Mouse (Mus musculus): ENCODE data around the gene Arpc2. TPM values are rescaled to one million over a fixed set of nuclear protein-coding genes. Genes with fewer than 3 reads are reported as not detected.
A peak's percentile ranks its signal among the peaks of the same experiment; 100 is the strongest.

Arpc2 gene
- total RNA-seq, 2 experiments from 2014 or later, result 259 to 262 TPM

DNA sequence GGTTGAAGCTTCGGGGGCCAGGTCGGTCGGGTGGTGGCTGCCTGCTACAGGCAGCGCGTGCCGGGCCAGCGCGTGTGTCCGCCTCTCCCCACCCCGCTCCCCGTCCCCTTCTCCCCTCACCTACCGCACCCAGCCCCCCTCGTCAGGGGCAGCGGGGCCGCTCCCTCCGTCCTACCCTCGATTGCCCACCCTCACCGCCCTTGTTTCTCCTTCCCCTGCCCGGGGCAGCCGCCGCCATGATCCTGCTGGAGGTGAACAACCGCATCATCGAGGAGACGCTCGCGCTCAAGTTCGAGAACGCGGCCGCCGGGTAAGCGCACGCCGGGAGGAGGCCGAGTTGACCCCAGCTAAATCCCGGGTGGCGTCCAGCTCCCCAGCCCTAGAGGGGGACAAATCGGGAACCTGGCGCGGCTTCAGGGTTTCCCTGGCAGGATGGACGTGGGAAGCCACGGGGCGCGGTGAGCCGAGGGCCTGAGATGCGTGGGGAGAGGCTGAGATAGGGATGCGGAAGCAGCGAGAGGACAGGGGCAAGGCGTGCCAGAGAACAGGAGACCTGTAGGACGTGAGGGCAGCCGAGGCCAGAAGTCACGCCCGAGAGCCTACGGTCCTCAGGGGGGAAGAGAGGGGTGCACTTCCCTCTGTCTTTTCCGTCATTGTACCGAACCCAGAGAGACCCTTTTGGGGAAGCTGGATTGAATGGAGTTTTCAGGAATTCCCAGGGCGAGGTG lies 870 bp downstream of the Arpc2 start:
- peak; percentile 31 to 48 for DNase-seq (ENCODE audit: low spot score in 2 of 2)
- intact Hi-C loops (cut with DNase I), result loop anchor here (2.0 kb wide), 1 partner anchor 48 kb away; the partner anchor contains the start of genes Aamp and Pnkd

DNA sequence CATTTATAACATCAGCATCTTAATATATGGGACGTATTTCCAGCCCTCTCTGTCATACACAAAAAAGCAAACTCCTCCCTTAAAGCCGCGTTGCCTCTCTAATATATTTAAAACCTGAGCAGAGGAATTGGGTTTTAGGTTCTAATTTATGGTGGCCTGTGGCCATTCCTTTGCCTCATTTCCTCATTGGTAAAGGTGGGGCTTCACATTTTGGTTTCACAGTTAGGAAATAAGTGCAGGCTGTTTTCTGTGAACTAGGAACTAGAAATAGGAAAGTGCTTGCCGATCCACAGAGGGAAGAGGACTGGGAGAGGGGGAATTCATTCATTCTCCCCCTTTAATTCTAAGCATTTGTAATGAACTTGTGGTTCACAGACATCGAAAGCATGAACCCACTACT lies 1.8 kb downstream of the Arpc2 start:
- intact Hi-C loops (cut with DNase I), result loop anchor here (2.0 kb wide), 1 partner anchor 47 kb away; the partner anchor contains the start of genes Aamp and Pnkd
- DNase-seq (ENCODE audit: low spot score in 2 of 2), result no peak

DNA sequence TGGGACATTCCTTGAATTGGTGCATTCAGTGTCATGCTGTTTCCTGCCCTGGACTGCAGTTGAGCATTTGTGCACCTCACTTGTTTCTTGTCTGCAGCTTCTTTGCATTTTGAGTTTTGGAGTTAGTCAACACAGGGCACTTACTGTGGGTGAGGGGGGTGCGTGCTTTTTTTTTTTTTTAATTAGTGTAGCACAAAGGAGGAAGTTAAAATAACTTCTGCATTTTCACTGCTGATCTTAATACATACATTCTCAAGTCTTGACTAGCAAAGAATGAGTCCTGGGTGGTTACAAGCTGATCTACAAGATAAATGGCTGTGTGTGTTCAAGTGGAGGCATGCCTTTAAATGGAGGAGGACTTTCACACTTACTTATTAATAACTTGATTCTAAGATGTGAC lies 2.3 kb downstream of the Arpc2 start:
- intact Hi-C loops (cut with DNase I), result no loop called here

DNA sequence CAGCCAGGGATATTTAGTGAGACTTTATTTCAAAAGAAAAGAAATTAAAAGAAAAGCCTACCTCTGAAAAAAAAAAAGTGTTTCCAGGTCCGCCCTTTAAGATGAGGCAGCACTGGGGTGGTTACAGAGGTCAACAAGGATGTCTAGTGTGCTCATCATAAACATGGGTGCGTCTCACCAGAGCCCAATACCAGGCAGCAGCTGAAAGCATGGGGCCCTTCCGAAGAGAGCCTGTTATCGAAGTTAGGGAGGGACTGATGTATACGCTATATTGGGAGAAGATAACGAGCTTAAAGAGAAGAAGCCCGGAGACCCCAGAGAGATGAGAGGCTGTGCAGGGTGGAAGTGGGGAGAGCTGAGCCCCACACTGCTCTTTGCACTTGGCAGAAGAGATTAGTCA lies 3.3 kb downstream of the Arpc2 start:
- intact Hi-C loops (cut with DNase I), result no loop called here
- DNase-seq (ENCODE audit: low spot score in 2 of 2), result no peak

More for the DNA sequence above, 2.3 kb downstream of the Arpc2 start:
- DNase-seq (ENCODE audit: low spot score in 2 of 2), result no peak

DNA sequence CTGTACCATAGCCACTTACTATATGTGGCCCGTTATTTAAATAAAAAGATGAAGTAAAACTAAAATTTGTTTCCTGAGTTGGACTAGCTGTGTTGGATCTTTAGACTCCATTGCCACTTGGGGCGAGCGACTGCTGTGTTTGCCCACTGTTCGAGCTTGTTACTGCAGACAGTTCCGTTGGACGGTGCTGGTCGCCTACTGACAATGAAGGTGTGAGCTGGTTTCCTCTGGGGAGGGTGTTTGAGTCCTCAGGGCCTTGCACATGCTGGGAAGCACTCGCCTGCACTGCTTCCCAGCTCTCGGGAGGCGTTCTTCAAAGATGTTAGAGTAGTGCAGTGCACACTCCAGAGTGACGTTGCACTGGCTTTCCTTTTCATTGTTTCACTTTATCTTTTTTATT lies 3.7 kb downstream of the Arpc2 start:
- intact Hi-C loops (cut with DNase I), result loop anchor here (5.0 kb wide), 1 partner anchor 32 kb away; no protein-coding TSS in a partner anchor

DNA sequence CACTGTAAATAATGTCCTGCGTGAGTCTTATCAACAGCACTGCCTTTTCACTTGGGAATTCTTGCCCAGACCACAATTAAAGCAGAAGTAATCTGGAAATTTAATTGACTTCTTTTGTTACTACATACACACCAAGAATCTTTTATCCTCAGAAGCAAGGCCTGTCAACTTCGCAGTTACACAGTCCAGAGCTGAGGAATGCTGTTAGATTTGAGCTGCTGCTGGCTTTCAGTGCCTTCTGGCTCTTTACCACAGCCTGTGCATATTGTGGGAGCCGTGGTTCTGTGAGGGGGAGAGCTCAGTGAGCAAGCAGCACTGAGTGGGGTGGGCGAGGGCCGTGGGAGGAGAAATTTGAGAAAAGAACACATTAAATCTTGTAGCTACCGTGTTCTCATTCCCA lies 4.4 kb downstream of the Arpc2 start:
- intact Hi-C loops (cut with DNase I), result loop anchor here (5.0 kb wide), 1 partner anchor 33 kb away; no protein-coding TSS in a partner anchor
- DNase-seq (ENCODE audit: low spot score in 2 of 2), result peak; percentile 83 to 85

More for the DNA sequence above, 3.7 kb downstream of the Arpc2 start:
- peak; percentile 47 to 51 for DNase-seq (ENCODE audit: low spot score in 2 of 2)

DNA sequence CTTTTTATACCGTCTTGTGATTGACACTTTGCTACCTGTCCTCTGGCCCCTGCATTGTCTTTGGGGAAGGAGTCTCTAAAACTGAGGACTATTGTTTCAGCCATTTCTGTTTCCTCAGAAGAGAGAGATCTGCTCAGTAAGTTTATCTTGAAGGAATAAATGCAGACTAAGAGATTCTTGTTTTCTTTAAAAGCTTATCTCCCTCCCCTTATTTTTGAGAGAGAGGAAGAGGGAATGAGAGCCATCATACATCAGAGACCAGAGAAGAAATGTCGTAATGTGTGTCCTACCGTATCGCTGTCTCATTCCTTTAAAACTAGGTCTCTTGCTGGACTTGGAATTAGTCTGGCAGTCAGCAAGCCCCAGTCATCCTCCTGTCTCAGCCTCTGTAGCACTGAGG lies 4.9 kb downstream of the Arpc2 start:
- intact Hi-C loops (cut with DNase I), result loop anchor here (5.0 kb wide), 1 partner anchor 34 kb away; no protein-coding TSS in a partner anchor
- DNase-seq (ENCODE audit: low spot score in 2 of 2), result no peak

DNA sequence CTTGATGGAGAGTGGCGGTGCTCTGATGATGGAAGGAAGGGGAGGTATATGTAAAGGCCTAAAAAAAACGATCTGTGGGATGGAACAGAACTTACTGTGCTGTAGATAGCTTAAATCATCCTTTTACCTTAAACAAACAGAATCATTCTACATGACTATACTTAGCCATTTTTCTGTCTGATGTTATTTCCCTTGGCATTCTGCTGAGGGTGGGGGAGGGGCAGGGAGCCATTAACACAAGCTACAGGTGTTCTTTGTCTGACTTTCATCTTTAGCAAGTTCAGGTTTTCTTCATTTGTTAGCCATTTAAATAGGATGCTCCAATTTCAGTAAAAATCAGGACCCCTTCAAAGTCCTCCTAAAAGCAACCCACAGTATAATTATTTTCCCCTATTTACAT lies 9.6 kb downstream of the Arpc2 start:
- DNase-seq (ENCODE audit: low spot score in 2 of 2), result no peak
- intact Hi-C loops (cut with DNase I), result no loop called here

DNA sequence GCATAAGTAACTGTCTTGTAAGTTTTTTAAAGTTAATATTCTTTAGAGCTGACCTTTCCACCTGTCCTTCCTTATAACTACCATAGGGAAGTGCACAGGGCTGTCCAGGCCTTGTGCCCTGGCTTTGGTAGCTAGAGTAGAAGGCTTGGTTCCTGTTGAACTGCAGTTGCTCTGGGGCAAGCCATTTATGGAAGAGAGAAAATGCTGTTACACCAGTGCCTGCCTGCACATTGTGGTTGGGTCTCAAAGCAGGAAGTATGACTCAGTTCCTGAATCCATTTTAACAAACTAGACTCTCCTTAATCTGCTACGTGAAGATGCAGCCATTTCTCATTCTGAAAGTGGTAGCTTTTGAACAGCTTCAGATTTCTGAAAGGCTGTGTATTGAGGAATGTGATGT lies 12.9 kb downstream of the Arpc2 start:
- intact Hi-C loops (cut with DNase I), result no loop called here
- DNase-seq (ENCODE audit: low spot score in 2 of 2), result no peak

DNA sequence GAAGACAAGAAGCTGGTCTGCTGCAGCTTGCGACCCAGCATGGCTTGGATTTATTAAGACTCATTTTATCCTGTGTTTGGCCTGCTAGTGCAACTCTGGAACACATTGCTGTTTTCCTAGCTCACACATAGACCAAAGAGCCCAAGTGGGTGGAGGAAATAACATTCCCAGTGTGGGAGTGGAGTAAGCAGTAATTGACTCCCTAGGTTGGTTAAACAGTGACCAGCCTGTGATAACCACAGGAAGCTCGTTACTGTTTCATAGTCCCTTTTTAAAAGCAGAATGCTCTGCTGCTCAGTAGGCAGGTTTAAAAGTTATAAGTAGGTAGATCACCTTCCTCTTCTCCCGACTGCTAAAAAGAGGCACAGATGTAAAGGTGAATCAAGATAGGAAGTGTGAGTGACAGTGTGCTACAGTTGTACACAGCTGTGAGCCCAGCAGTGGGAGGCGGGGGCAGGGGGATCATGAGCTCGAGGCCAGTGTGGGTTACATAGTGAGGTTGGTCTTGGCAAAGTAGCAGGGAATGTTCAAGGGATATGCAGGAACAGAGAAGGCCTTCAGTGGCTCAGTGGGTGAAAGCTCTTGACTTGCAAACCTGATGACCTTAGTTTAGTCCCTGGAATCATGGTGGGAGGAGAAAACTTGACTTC lies 13.6 kb downstream of the Arpc2 start:
- intact Hi-C loops (cut with DNase I), result no loop called here
- DNase-seq (ENCODE audit: low spot score in 2 of 2), result no peak

DNA sequence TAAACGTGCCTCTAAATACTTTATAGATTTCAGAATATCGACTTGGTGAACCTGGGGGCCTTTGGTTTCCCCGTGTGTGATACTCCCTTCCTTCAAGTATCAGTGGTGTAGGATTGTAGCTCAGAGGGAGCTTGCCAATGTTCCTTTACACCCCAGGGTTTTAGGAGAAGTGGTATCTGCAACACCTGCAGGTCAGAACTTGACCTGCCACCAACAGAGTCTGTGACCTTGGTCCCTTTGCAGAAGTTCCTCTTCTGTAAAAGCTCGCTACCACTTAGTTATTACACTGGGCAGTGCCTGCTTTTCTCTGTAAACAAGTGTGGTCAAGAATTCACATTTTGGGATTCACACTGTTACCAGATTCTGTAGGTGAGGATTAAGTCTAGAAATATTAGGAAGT lies 14.2 kb downstream of the Arpc2 start:
- DNase-seq (ENCODE audit: low spot score in 2 of 2), result no peak
- intact Hi-C loops (cut with DNase I), result no loop called here

DNA sequence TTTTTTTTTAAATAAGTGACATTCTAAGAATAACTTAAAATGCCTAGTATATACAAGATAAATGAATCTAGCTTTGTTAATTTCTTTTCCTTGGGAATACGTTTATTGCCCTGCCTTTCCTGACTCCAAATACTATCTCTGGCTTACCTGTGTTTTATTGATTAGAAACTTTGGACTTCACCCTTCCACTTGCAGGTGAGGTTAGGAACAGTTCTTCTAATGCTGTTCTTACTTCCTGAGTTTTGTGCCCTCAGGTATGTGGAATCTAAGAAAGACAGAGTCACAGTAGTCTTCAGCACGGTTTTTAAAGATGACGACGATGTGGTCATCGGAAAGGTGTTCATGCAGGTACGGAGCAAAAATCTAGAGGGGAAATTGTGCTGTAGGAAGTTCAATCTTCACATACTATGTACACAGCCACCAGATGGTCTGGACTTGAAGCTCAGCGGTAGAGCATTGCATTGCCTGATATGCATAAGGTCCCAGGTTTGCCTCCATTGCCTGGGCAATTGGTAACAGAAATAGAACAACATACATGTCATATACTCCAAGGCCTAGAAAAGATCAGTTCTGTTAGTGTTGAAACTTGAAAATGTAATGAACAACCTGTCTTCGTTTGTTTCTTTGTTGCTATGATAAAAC lies 19.9 kb downstream of the Arpc2 start:
- intact Hi-C loops (cut with DNase I), result no loop called here
- DNase-seq (ENCODE audit: low spot score in 2 of 2), result no peak

DNA sequence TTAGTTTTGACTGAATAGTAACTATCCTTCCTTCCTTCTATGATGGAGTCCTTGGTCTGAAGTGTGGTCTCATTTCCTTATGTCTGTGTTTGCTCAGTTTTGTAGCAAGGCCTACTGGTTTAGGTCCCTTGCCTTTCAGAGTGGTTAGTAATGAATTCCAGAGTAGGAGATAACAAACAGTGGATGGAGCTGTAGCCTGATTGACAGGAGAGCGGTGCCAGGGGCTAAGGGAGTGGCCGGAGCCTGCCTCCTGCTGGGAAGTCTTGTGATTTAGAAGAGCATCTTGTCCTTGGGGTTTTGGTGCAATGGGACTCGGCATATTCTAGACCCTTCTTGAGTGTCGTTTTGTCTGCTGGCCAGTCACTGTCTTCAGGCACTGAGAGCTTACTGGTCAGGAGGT lies 20.9 kb downstream of the Arpc2 start:
- no peak for DNase-seq (ENCODE audit: low spot score in 2 of 2)
- intact Hi-C loops (cut with DNase I), result no loop called here

DNA sequence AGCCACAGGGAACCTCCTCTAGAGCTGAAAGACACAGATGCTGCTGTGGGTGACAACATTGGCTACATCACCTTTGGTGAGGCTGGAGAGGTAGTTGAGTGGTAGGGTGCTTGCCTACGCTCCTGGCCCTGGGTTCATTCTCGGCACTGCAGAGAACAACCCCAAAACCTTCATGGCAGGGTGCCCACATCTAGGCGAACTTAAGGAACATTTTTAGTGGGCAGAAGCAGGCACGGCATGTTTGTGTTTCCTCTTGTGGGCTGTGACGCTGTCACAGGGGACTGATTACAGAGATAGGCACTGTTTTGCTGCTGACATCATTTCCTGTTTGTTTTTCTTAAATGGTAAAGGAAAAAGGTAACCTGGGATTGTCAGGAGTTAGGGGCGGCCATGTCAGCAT lies 26.6 kb downstream of the Arpc2 start:
- no peak for DNase-seq (ENCODE audit: low spot score in 2 of 2)
- intact Hi-C loops (cut with DNase I), result loop anchor here (5.0 kb wide), 1 partner anchor 55 kb away; no protein-coding TSS in a partner anchor

DNA sequence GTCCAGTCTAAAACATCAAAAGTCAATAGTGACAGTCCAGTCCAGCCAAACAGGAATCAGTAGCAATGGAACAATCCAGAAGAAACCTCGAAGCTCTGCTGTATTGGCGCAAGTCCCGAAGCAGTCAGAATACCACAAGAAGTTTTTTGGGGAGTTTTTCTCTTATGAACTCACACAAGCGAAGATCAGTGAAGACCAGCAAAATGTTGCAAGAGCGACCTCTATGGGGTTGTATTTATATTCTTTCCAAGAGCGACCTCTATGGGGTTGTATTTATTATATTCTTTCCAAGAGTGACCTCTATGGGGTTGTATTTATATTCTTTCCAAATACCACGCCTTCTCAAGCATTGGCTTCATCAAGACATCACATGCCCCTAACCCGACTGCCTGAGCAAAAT lies 32.9 kb downstream of the Arpc2 start:
- no peak for DNase-seq (ENCODE audit: low spot score in 2 of 2)
- intact Hi-C loops (cut with DNase I), result no loop called here

DNA sequence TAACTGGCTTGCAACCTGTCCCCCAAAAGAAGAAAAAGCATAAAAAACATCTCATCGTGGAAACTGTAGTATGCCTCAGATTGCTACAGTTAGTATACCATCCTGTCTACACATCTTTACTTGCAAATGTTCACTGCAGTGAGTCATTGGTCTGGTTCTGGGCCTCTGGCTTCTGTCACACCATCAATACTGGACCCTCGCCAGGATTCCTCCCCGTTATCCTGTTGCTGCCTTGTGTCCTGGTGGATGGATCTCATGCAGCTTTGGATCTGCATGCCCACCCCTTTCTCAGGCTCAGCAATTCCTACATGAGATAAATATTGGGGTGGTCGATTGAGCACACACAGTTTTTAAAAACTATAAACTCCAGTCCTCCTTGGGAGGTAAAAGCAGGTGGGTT lies 35.8 kb downstream of the Arpc2 start:
- DNase-seq (ENCODE audit: low spot score in 2 of 2), result no peak
- intact Hi-C loops (cut with DNase I), result no loop called here

DNA sequence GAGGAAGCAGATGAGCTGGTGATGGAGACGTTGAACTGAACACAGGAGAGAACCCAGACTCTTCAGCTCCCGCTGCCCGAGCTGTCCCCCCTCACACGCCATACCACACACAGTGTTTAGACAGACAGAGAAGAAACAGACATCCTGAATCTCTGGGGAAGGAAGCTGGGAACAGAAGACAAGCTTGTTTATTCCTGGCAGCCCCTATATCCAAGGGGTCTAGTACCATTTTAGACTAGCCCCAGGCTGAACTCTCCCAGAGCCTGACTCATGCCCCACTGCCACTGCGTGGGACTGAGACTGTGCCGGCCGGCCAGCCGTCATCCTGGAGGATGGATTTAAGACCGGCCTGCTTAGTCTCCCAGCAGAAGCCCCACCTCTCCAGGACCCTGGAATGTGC lies 39.1 kb downstream of the Arpc2 start:
- no peak for DNase-seq (ENCODE audit: low spot score in 2 of 2)
- intact Hi-C loops (cut with DNase I), result no loop called here

DNA sequence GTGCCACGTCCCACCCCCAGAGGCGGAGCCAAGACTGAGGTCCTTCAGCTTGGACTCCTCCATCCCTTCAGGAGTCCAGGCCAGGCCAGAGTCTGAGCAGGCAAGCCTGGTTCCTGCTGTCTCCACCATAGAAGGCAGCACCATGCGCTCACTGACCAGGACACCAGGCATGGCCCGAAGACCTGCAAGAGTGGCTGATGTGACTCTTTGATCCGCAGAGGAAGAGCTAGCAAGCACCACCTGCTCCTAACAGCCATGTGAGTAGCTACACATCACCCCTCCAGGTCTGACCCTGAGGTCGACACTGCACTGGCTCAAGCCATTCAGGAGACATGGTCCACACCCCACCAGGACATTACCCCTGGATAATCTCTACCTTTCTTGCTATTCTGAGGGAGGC lies 41.2 kb downstream of the Arpc2 start:
- intact Hi-C loops (cut with DNase I), result no loop called here
- no peak for DNase-seq (ENCODE audit: low spot score in 2 of 2)

DNA sequence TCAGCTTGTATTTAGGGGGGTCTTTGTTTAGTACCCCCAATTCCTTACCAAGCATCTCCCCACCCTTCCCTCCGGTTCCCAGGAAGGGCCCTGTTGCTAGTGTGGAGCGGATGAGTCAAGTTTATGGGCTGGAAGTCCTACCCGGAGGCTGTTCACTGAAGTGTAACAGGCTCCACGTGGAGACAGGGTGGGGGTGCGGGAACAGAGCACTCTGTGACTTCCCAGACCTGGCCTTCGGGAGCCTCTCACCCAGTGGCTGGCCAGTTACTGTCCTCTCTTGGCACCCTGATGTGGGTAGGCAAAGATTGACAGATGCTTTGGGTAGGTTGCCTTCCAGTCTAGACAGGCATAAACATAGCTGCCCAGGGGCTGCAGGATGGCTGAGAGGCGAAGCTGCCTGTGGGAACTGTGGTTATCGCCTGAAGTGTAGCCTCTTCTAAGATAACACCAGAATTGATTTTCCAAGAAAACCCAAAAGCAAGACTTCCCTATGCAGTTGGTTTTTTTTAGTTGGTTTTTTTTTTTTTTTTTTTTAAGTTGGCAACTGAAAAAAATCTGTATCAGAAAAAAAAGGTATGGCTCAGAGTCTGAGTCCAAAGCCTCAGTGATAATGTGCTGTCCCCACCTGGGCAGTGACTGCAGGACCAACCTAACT lies 42.1 kb downstream of the Arpc2 start:
- no peak for DNase-seq (ENCODE audit: low spot score in 2 of 2)
- intact Hi-C loops (cut with DNase I), result no loop called here

DNA sequence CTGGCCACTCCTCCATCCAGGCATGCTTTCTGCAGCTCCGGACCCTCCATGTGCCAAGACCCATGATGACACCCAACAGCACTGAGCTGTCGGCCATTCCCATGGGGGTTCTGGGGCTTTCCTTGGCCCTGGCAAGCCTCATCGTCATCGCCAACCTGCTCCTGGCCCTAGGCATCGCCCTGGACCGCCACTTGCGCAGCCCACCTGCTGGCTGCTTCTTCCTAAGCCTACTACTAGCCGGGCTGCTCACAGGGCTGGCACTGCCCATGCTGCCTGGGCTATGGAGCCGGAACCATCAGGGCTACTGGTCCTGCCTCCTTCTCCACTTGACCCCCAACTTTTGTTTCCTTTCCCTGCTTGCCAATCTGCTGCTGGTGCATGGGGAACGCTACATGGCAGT lies 42.7 kb downstream of the Arpc2 start, which contains the start of gene Gpbar1:
Gpbar1 (plus strand) TSS at position 13 of the 400 bp plus-strand sequence.
- intact Hi-C loops (cut with DNase I), result no loop called here
- no peak for DNase-seq (ENCODE audit: low spot score in 2 of 2)
